Mouse (Mus musculus) stomach, embryonic 14.5 days (tissue): ENCODE measurements around the gene Cpne6. TPM values are rescaled to one million over a fixed set of nuclear protein-coding genes. Genes with fewer than 3 reads are reported as not detected.

ENCODE experiments used
- ATAC-seq: fragments of 200-750 bp; cut with Nextera tagmentation; 2 replicates; pipeline ENCODE4 v1.8.0; 2017; ENCODE audit warnings: low read depth, moderate TSS enrichment; ENCODE audit not compliant: insufficient number of reproducible peaks, insufficient read depth, low FRiP score
- H3K27ac ChIP-seq: fragments of 300-500 bp; sonication (generic); 2 replicates; pipeline ENCODE4 v1.5.1; 2014; ENCODE audit warnings: mild to moderate bottlenecking, low read length, moderate library complexity, mixed read lengths
- H3K27me3 ChIP-seq: fragments of 300-500 bp; sonication (generic); 2 replicates; pipeline ENCODE4 v1.6.1; 2014; ENCODE audit warnings: low read length, control low read depth, mixed read lengths; ENCODE audit not compliant: control insufficient read depth, insufficient read depth
- H3K36me3 ChIP-seq: fragments of 300-500 bp; sonication (generic); 2 replicates; pipeline ENCODE4 v1.6.1; 2014; ENCODE audit warnings: mild to moderate bottlenecking, control low read depth, low read length, moderate library complexity, mixed read lengths; ENCODE audit not compliant: control insufficient read depth, insufficient read depth
- H3K4me1 ChIP-seq: fragments of 300-500 bp; sonication (generic); 2 replicates; pipeline ENCODE4 v1.6.1; 2014; ENCODE audit warnings: low read length, control low read depth, mixed read lengths; ENCODE audit not compliant: control insufficient read depth, insufficient read depth
- H3K4me2 ChIP-seq: fragments of 300-500 bp; sonication (generic); replicated peaks from 2 replicates; pipeline ENCODE4 v1.6.1; 2014; ENCODE audit warnings: low read depth, low read length, control low read depth
- H3K4me3 ChIP-seq: fragments of 300-500 bp; sonication (generic); 2 replicates; pipeline ENCODE4 v1.5.1; 2014; ENCODE audit warnings: low read depth, low read length, control low read depth
- H3K9ac ChIP-seq: fragments of 300-500 bp; sonication (generic); replicated peaks from 2 replicates; pipeline ENCODE4 v1.6.1; 2014; ENCODE audit warnings: low read depth, mild to moderate bottlenecking, control low read depth, low read length, moderate library complexity, mixed read lengths
- H3K9me3 ChIP-seq: fragments of 300-500 bp; sonication (generic); 2 replicates; pipeline ENCODE4 v1.6.1; 2016; ENCODE audit warnings: low read depth, low read length, control low read depth; ENCODE audit not compliant: control insufficient read depth
- WGBS: fragments of 180-500 bp; shearing (Covaris S2); extraction: QIAGEN DNeasy Blood & Tissue Kit; methylation state at CpG from one replicate; pipeline ENCODE4 v1.1.7; 2014; 5-methylcytosine and 5-hydroxymethylcytosine counted together
- polyA plus RNA-seq: library from polyadenylated mRNA; unstranded; fragments of >200 nt; fragmentation: Nextera tagmentation; extraction: Ambion mirVana; gene quantifications from 2 replicates; pipeline ENCODE4 v1.2.1, GENCODE M21; 2014

Gene Cpne6
- polyA plus RNA-seq, 1 experiment from 2014 or later: 0.19 TPM

- peak; percentile 81 for ATAC-seq
- H3K27ac ChIP-seq: peak overlapping the region; percentile 59
- peaks cover 5% of the 10 kb centered on the region; the same call in 1 of the 2 replicates for H3K4me1 ChIP-seq
- H3K4me3 ChIP-seq: peak overlapping the region; percentile 62
- peak overlapping the region; percentile 98 for H3K4me2 ChIP-seq
- H3K9ac ChIP-seq: peak overlapping the region; percentile 57
- H3K27me3 ChIP-seq: no peaks in the 10 kb centered on the region
- 0 out of 2 replicates have a peak, but pooled peaks cover 4% of the 10 kb centered on the region for H3K36me3 ChIP-seq
- WGBS: 2% methylated on average over 30 of the region's 30 CpGs
- no peaks in the 10 kb centered on the region for H3K9me3 ChIP-seq
Observed at GRCm38 (mm10) chr14:55491291-55491833, 18.9 kb upstream of the Cpne6 start.

DNA sequence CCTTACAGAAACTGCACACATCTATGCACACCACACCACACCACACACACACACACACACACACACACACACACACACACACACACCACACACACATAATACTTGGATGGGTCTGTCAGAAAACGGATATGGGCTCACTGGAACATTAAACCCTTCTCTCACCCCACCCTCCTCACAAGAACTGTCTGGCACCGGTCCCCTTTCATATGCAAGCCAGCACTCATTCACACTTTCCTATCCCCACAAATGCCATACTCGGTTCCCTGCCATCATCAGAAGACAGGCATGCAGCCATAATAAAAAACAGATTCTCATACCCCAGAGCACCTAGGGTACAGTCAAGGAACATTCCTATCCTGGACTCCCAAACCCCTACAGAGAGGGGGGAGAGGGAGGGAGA is 18.1 kb upstream of the Cpne6 start:
- H3K9me3 ChIP-seq: no peaks in the 10 kb centered on the region
- H3K27ac ChIP-seq: no peak overlapping the region
- no peak overlapping the region for H3K4me3 ChIP-seq
- H3K36me3 ChIP-seq: 0 out of 2 replicates have a peak, but pooled peaks cover 4% of the 10 kb centered on the region
- no peak overlapping the region for H3K9ac ChIP-seq
- H3K4me1 ChIP-seq: peaks cover 5% of the 10 kb centered on the region; the same call in 1 of the 2 replicates
- no peak for ATAC-seq
- WGBS: 41% methylated on average over 3 of the region's 3 CpGs
- peak overlapping the region; percentile 98; the same call in 1 of the 2 replicates for H3K4me2 ChIP-seq
- H3K27me3 ChIP-seq: no peaks in the 10 kb centered on the region

GRCm38 (mm10) chr14:55495509-55496240 is 14.6 kb upstream of the Cpne6 start:
- Histone ChIP-seq H3K27ac (no peak overlapping the region), H3K9me3 (no peaks in the 10 kb centered on the region), H3K9ac (no peak overlapping the region), H3K27me3 (no peaks in the 10 kb centered on the region), H3K36me3 (no peaks in the 10 kb centered on the region), H3K4me2 (no peak overlapping the region), H3K4me1 (peaks cover 5% of the 10 kb centered on the region; the same call in 1 of the 2 replicates), H3K4me3 (no peak overlapping the region)
- no peak for ATAC-seq
- 72% methylated on average over 20 of the region's 20 CpGs for WGBS

- WGBS: 63% methylated on average over 16 of the region's 16 CpGs
- no peaks in the 10 kb centered on the region for H3K27me3 ChIP-seq
- H3K4me1 ChIP-seq: peaks cover under 1% of the 10 kb centered on the region; the same call in 1 of the 2 replicates
- H3K36me3 ChIP-seq: no peaks in the 10 kb centered on the region
- H3K4me3 ChIP-seq: no peak overlapping the region
- no peak overlapping the region for H3K4me2 ChIP-seq
- H3K9me3 ChIP-seq: no peaks in the 10 kb centered on the region
- no peak overlapping the region for H3K9ac ChIP-seq
- H3K27ac ChIP-seq: no peak overlapping the region
- ATAC-seq: peak; percentile 12; the same call in 1 of the 2 replicates
Observed at GRCm38 (mm10) chr14:55496761-55497448, 13.3 kb upstream of the Cpne6 start.

DNA sequence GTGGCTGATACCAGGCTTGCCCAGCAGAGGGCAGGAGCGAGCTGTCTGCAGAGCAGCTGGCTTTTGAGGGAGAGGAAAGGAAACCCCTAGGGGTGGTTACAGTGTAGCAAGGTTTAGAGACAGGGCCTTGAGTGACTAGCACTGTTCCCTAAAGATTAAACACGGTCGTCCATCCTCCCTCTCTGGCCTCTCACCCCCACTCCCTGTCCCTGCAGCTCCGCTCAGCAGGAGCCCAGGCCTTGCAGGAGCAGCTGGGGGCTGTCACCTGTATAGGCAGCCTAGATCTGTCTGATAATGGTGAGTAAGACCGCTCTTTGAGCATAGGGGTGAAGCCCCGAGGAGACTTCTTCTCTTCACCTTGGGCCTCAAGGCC is 12.8 kb upstream of the Cpne6 start:
- no peaks in the 10 kb centered on the region for H3K4me1 ChIP-seq
- H3K27ac ChIP-seq: no peak overlapping the region
- peak; percentile 70 for ATAC-seq
- H3K36me3 ChIP-seq: no peaks in the 10 kb centered on the region
- H3K27me3 ChIP-seq: no peaks in the 10 kb centered on the region
- H3K9ac ChIP-seq: no peak overlapping the region
- 16% methylated on average over 6 of the region's 6 CpGs for WGBS
- H3K4me2 ChIP-seq: no peak overlapping the region
- no peaks in the 10 kb centered on the region for H3K9me3 ChIP-seq
- H3K4me3 ChIP-seq: no peak overlapping the region

DNA sequence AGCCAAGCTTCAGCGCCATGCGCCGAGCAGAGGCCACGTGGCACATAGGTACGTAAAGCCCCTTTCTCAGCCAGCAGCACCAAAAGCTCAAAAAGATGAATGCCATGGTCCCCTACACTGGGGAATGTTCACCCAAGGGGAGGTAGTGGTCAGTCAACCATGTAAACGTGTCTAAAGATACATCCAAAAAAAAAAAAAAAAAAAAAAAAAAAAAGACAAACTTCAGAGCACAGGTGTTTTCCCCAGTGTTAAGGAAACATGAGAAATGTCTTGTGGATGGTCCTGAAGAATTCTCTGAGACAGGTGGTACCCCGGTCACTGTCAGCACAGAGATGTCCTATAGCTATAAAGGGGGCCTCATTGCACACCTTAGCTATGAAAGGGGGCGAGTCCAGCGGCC is 4.6 kb upstream of the Cpne6 start:
- Histone ChIP-seq H3K27ac (no peak overlapping the region), H3K4me3 (no peak overlapping the region), H3K9me3 (no peaks in the 10 kb centered on the region), H3K27me3 (no peaks in the 10 kb centered on the region), H3K36me3 (no peaks in the 10 kb centered on the region), H3K4me1 (no peaks in the 10 kb centered on the region), H3K9ac (no peak overlapping the region), H3K4me2 (no peak overlapping the region)
- 82% methylated on average over 9 of the region's 9 CpGs for WGBS
- ATAC-seq: no peak

GRCm38 (mm10) chr14:55507801-55508200 is 2.4 kb upstream of the Cpne6 start:
- H3K4me2 ChIP-seq: no peak overlapping the region
- 57% methylated on average over 7 of the region's 7 CpGs for WGBS
- H3K4me1 ChIP-seq: no peaks in the 10 kb centered on the region
- H3K9ac ChIP-seq: no peak overlapping the region
- H3K4me3 ChIP-seq: no peak overlapping the region
- H3K9me3 ChIP-seq: no peaks in the 10 kb centered on the region
- H3K27ac ChIP-seq: no peak overlapping the region
- no peak for ATAC-seq
- no peaks in the 10 kb centered on the region for H3K36me3 ChIP-seq
- H3K27me3 ChIP-seq: 0 out of 2 replicates have a peak, but pooled peaks cover 5% of the 10 kb centered on the region

DNA sequence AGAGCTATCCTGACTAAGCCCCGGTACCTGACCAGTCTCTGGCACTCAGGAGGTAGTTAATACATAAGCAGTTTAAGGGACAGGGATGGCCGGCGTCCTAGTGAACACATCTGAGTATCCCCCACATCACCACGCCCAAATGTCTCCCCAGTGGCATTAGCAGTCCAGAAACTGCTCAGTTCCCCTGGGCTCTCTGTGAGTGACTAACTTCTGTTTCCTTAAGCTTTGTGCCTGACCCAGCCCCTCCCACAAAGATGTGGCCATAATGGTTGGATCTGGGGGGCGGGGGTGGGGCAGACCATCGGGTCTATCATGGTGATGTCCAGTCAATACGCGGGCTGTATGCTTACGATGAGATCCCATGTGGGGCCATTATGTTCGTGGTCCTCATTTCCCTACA is 705 bp upstream of the Cpne6 start:
- Histone ChIP-seq H3K36me3 (no peaks in the 10 kb centered on the region), H3K4me1 (no peaks in the 10 kb centered on the region), H3K9ac (no peak overlapping the region), H3K27me3 (0 out of 2 replicates have a peak, but pooled peaks cover 5% of the 10 kb centered on the region), H3K4me3 (no peak overlapping the region), H3K4me2 (no peak overlapping the region), H3K27ac (no peak overlapping the region), H3K9me3 (no peaks in the 10 kb centered on the region)
- ATAC-seq: no peak
- 82% methylated on average over 10 of the region's 10 CpGs for WGBS
